Mouse (Mus musculus) spleen, adult 2 months (tissue): ENCODE results near the gene Ppp1ca.

ENCODE experiments used
- CTCF ChIP-seq: fragments of 200-500 bp; IDR thresholded peaks from 2 replicates; pipeline ENCODE4 v1.5.1; 2011; ENCODE audit warnings: mild to moderate bottlenecking, inconsistent platforms; ENCODE audit not compliant: insufficient read depth, insufficient read length, insufficient replicate concordance; ENCODE audit errors: extremely low read depth
- POLR2A ChIP-seq: fragments of 200-500 bp; IDR thresholded peaks from 2 replicates; pipeline ENCODE4 v1.6.1; 2011; ENCODE audit warnings: low read depth, low read length, inconsistent platforms

GRCm38 (mm10) chr19:4201291-4201909 lies 9.5 kb downstream of the Ppp1ca start, which contains the start of gene Rad9a:
- TF ChIP-seq CTCF (no peak), POLR2A (peak; percentile 26)
